Mouse (Mus musculus) small intestine, adult 2 months (tissue): ENCODE results near the gene Pspn.

Source experiments
- CTCF ChIP-seq: fragments of 200-500 bp; IDR thresholded peaks from 2 replicates; pipeline ENCODE4 v1.5.1; 2012; ENCODE audit warnings: low read depth, mild to moderate bottlenecking, control low read depth, inconsistent platforms, low read length, moderate library complexity, mixed read lengths; ENCODE audit not compliant: insufficient replicate concordance, insufficient read length; ENCODE audit errors: extremely low read depth
- POLR2A ChIP-seq: fragments of 200-500 bp; IDR thresholded peaks from 2 replicates; pipeline ENCODE4 v1.6.1; 2012; ENCODE audit warnings: low read depth, mild to moderate bottlenecking, control low read depth, inconsistent platforms, low read length, moderate library complexity

GRCm38 (mm10) chr17:56996506-56996905, 3.3 kb downstream of the Pspn start:
- TF ChIP-seq POLR2A (no peak), CTCF (no peak)
